Mouse (Mus musculus): ENCODE measurements around the gene Cyp2t4.

Cyp2t4 gene

DNA sequence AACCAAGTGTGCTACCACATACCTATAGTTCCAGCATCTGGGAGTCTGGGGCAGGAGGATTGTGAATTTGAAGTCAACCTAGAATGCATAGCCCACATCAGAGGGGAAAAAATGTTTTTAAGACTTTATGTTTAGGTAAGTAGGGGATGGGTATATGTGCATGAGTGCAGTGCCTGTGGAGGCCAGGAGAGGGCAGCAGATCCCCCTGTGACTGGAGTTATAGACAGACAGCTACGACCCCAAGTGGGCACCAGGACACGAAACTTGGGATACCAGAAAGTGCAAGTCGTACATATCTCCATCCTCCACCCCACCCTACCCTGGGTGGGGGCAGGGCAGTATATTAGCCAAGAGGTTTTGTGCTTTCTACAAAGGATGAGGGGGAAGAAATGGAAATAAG lies 31.4 kb downstream of the Cyp2t4 start:
- peak in 1 of 2 experiments; percentile 72 for DNase-seq

DNA sequence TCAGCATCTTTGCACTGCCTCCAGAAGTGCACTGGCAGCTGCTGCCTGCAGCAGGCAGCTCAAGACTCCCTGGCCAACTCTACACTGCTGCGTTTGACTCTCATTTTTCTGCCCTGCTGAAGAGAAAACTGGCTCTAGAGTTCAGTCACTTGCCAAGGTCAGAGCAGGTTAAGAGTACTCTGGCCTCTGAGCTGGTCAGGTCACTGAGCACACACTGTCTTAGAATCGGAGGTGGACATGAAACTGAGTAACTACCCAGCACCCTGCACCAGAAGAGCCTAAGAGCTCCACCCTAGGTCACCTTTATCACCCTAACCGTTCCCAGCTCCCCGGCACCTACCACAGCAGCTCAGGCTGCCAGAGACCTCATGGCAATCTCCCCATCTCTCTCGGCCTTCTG lies 32.5 kb downstream of the Cyp2t4 start:
- DNase-seq, result no peak

DNA sequence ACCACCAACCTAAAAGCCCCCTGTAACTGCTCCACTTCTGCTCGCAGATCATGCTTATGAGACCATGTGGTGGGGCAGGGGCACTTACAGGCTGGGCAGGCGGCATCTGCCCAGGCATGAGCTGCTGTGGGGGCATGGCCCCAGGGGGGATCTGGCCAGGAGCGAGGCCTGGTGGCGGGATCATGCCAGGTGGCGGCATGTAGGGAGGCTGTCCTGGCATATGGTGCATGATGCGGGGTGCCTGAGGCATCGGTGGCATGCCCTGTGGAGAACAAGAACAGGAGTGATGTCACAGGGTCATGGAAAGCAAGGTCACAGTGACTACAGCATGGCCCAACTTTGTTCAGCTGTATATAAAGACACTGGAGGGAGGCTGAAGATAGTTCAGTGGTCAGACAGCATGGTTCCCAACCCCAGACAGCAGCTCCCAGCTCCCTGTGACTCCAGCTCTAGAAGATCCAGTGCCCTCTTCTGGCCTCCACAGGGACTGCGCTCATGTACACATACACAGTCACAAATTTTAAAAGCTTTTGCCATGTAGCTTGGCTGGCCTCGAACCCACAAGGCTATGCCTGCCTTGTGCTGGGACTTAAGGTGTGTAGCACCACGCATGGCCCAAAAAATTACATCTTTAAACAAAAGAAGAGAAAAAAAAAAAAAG lies 35.9 kb downstream of the Cyp2t4 start:
- DNase-seq, result peak in 1 of 2 experiments; percentile 45

DNA sequence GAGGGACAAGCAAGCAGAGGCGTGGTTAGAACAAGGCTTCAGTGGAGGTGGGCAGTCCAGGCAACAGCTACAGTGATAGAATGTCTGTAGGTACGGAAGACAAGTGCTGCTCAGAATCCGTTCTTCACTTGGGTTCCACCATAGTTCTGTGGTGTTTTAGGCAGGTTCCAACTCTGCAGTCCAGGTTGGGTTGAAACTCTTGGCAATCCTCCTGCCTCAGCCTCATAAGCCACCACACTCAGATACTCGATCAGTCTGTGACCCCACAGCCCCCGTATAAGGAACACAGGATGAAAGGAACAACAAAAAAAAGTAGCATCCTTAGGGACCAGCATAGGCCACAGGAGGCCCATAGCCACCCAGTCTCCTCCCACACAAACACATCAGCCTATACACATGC lies 38.9 kb downstream of the Cyp2t4 start:
- DNase-seq, result no peak

DNA sequence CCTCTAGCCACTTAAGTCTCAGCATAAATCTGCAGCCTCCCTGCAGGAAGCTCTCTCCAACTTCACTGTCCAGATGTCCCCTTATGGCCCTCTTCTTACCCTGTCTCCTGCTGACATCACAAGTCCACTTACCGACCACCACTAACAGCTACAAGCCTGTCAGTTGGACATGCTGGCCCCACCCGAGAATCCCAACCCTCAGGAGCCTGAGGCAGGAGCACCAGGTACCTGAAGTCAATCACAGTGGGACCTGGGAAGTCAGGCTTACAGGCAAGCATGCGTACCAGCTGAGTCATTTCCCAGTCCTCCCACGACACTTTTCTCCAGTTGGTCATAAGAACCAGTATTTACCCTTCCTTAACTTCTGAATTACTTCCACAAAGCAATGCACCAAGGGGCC lies 40.2 kb downstream of the Cyp2t4 start:
- no peak for DNase-seq

DNA sequence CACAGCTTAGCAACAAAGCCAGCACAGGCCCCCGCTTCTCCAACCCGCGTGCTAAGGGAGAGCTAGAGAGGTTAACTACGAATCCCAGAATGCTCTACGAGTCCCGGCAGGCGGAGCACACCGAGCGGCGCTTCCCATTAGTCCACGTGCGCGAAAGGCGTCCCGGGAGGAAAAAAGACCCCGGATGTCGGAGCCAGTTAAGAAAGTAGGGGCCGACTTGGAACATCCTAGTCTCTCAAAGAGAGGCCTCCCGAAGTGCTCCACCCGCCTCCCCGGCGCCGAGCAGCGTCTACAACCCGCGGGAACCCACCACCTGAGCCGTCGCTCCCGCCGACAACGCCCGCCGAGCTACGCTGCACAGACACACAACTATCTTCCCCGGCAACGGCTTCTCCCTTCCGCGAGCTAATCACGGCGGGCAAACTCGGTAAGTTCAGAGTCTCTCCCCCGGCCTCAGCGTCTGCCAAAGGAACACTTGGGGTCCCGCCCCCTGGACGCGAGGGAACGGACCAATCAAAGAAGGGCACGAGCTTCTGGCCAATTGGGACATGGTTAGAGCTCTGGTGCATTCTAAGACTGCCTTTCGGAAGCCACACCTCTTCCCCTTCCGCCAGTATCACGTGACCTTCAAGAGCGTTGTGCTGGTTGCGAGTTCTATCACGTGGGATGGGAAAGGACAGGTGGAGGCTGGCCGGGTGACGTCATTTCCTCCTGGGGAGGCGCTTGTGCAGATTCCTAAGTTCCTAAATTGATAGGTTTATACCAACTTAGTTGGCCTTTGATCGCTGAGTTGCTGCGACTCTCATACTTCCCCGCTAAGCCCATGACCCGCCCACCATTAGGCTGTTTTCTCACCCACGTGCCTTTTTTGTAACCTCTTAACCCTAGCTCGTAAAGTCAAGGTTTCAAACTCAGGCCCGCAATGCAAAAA lies 42.4 kb downstream of the Cyp2t4 start, which contains the start of the genes BC024978 and Snrpa:
BC024978 (plus strand) TSS at position 101 of the 931 bp plus-strand sequence.
Snrpa (minus strand) TSS at position 591 of the 931 bp plus-strand sequence.
- peak; percentile 96 to 97 for DNase-seq

DNA sequence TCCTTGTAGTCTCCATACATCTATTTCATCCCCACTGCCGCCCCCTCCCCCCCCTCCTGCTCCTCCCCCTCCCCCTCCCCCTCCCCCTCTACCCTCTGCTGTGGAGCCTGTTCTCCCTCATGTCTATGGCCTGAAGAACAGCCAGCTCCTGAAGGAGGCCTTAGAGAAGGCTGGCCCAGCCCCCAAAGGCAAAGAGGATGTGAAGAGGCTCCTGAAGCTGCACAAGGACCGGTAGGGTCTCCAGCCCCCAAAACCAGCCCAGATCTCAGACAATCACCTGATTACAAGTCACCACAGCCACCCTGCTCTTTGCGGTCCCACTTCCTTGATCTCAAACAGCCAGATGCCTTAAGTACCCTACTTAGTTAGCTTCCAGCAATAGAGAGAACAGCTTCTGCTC lies 43.6 kb downstream of the Cyp2t4 start:
- no peak for DNase-seq

DNA sequence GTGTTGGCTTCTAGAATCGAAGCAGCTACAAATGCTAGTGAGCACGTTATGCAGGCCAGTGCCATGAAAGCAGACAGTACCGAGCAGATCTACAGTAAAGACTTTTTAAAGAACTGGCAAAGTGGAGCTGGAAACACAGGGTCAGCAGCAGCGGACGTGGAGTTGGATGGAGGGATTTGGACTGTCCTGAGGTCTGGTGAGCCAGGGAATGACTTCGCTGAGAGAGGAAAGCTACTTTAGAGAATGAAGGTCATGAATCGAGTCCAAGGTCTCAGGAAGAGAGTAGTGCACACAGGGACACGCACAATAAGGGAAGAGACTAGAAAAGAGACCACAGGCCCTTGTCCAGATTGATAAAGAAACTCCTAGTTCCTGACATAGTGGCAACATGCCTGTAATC lies 44.1 kb downstream of the Cyp2t4 start:
- DNase-seq, result no peak

DNA sequence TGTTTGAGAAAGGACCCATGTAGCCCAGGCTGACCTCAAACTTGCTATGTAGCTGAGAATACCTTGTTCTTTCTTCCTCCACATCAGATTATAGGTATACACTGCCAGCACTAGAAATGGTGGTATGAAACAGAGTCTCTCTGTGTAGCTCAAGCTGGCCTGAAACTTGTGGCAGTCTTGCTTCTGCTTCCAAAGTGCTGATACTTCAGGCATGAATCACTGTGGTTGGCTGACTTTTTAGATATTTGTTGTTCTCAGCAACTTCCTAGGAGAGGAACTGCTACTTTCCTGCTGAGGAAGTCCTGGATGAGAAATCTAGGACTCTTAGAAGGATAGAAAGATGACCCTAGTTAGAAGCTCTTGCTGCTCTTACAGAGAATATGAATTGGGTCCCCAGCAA lies 44.8 kb downstream of the Cyp2t4 start:
- no peak for DNase-seq

DNA sequence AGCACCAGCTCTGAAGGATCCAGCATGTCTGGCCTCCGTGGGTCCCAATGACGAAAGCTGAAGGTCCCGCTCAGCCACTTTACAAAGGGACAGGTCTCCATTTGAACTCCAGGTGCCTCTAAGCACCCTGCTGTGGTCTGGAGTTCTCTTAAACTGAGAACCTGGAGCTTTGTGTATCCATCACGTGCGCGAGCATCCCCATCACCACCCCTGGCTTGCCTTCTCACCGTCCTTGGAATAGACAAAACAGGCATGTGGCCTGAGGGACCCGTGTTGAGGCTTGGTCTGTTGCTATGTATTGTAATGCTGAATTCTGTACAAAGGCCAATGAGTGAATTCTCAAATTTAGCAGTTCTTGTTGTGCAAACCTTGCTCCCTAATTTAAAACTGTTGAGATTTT lies 45.3 kb downstream of the Cyp2t4 start:
- no peak for DNase-seq

DNA sequence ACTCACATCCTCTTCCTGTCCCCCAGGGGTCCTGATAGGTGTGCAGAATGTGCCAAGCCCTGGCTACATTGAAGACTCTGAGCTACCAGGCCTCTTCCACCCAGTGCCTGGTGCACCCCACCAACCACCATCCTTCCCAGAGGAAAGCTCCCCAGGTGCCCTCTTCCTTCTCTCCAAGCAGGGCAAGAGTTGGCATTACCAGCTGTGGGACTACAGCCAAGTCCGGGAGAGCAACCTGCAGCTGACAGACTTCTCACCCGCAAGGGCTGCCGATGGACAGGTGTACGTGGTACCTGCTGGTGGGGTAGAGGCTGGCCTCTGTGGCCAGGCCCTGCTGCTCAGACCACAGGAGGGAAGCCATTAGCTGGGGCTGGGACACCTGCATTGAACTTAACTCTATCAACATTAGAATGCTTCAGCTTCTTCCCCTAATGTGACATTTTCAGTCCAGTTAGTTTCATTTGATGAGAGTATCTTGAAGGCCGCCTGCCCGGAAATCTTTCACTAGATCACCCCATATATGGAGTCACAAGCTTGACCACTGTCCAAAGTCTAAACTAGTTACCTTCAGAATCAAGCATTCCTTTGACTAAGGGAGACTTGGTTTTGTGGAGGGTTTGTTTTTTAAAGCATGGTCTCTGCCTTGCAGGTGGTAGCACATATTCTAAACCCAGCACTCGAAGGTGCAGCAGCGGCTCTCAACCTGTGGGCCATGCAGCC lies 50.4 kb downstream of the Cyp2t4 start:
- peak; percentile 53 to 56 for DNase-seq
